Mouse (Mus musculus) stomach, embryonic 14.5 days (tissue): ENCODE measurements around the gene AI467606. TPM values are rescaled to one million over a fixed set of nuclear protein-coding genes. Genes with fewer than 3 reads are reported as not detected.
A peak's percentile ranks its signal among the peaks of the same experiment; 100 is the strongest.

ENCODE experiments used
- ATAC-seq: fragments of 200-750 bp; cut with Nextera tagmentation; 2 replicates; pipeline ENCODE4 v1.8.0; 2017; ENCODE audit warnings: low read depth, moderate TSS enrichment; ENCODE audit not compliant: insufficient number of reproducible peaks, insufficient read depth, low FRiP score
- H3K27ac ChIP-seq: fragments of 300-500 bp; sonication (generic); 2 replicates; pipeline ENCODE4 v1.5.1; 2014; ENCODE audit warnings: mild to moderate bottlenecking, low read length, moderate library complexity, mixed read lengths
- H3K27me3 ChIP-seq: fragments of 300-500 bp; sonication (generic); 2 replicates; pipeline ENCODE4 v1.6.1; 2014; ENCODE audit warnings: low read length, control low read depth, mixed read lengths; ENCODE audit not compliant: control insufficient read depth, insufficient read depth
- H3K36me3 ChIP-seq: fragments of 300-500 bp; sonication (generic); 2 replicates; pipeline ENCODE4 v1.6.1; 2014; ENCODE audit warnings: mild to moderate bottlenecking, control low read depth, low read length, moderate library complexity, mixed read lengths; ENCODE audit not compliant: control insufficient read depth, insufficient read depth
- H3K4me1 ChIP-seq: fragments of 300-500 bp; sonication (generic); 2 replicates; pipeline ENCODE4 v1.6.1; 2014; ENCODE audit warnings: low read length, control low read depth, mixed read lengths; ENCODE audit not compliant: control insufficient read depth, insufficient read depth
- H3K4me2 ChIP-seq: fragments of 300-500 bp; sonication (generic); replicated peaks from 2 replicates; pipeline ENCODE4 v1.6.1; 2014; ENCODE audit warnings: low read depth, low read length, control low read depth
- H3K4me3 ChIP-seq: fragments of 300-500 bp; sonication (generic); 2 replicates; pipeline ENCODE4 v1.5.1; 2014; ENCODE audit warnings: low read depth, low read length, control low read depth
- H3K9ac ChIP-seq: fragments of 300-500 bp; sonication (generic); replicated peaks from 2 replicates; pipeline ENCODE4 v1.6.1; 2014; ENCODE audit warnings: low read depth, mild to moderate bottlenecking, control low read depth, low read length, moderate library complexity, mixed read lengths
- H3K9me3 ChIP-seq: fragments of 300-500 bp; sonication (generic); 2 replicates; pipeline ENCODE4 v1.6.1; 2016; ENCODE audit warnings: low read depth, low read length, control low read depth; ENCODE audit not compliant: control insufficient read depth
- WGBS: fragments of 180-500 bp; shearing (Covaris S2); extraction: QIAGEN DNeasy Blood & Tissue Kit; methylation state at CpG from one replicate; pipeline ENCODE4 v1.1.7; 2014; 5-methylcytosine and 5-hydroxymethylcytosine counted together
- polyA plus RNA-seq: library from polyadenylated mRNA; unstranded; fragments of >200 nt; fragmentation: Nextera tagmentation; extraction: Ambion mirVana; gene quantifications from 2 replicates; pipeline ENCODE4 v1.2.1, GENCODE M21; 2014

AI467606 gene
- polyA plus RNA-seq, 1 experiment from 2014 or later = 5.3 TPM

DNA sequence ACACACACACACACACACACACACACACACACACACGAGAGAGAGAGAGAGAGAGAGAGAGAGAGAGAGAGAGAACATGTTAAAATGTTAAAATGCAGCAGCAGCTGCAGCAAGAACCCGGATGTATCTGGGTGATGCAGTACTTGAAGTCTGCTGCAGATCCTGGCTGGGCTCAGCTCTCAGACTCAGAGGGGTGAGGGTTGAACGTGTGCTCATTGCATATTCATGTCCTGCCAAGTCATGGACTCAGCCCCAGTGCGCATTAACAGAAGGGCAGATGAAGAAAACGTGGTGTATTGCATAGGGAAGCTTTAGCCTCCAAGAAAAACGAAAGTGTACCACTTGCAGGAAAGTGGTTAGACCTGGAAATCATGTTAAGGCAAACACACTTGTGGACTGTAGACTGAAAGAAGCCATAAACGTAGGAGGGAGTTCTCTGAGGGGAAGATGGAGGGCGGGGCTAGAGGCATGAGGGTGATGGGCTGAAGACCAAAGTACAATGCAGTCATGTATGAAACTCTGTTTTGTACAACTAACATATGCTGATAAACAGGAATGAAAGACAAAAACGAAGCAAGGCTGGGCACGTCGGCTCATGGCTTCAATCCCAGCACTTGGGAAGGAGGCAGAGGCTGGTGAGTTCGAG is 22.6 kb downstream of the AI467606 start:
- Histone ChIP-seq H3K4me2 (no peak overlapping the region), H3K9ac (no peak overlapping the region), H3K36me3 (no peaks in the 10 kb centered on the region), H3K4me1 (no peaks in the 10 kb centered on the region), H3K27me3 (no peaks in the 10 kb centered on the region), H3K9me3 (no peaks in the 10 kb centered on the region), H3K27ac (no peak overlapping the region), H3K4me3 (no peak overlapping the region)
- 51% methylated on average over 12 of the region's 12 CpGs for WGBS
- ATAC-seq = no peak

DNA sequence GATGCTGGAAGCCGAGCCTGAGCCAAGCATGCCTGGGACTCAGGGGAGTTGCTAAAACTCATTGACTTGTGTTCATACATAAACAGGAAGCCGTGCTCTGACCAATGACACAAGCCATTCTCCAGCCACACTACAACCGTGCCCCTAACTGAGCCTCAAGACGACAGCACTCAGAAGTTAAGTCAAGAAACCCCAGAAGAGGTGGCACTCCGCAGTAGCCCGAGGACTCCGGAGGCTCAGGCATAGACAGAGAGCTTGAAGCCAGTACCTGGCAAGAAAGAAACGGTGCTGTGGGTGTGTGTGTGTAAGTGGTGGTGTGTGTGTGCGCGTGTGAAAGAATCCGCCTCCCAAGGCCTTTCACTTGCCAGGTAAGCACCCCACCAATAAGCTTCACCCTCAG is 23.8 kb downstream of the AI467606 start:
- no peak for ATAC-seq

DNA sequence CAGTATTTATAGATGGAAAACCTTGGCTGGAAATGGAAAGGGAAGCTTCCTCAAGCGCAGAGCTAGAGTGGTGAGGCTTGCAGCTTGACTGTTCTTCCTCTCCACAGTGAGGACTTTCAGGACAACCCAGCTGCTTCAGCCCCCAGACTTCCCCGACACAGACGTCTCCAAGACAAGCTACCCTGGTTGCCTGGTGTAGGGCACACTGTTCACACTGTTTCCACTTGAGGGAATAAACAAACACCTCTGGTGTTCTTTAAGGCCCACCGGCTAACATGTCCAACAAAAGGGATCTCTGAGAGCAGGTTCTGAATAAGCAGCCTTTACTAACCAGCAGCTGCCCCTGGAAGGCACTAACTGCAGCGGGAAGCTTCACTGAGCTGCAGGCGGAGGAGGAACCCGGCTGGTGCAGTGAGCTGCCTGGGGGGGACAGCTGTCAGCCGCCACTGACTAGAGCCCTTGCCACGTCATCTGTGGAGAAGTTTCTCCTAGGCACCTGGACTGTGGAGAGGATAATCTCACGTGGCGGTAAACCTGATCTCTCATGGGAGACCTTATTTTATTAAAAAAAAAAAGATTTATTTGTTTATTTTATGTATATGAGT is 25.3 kb downstream of the AI467606 start:
- Histone ChIP-seq H3K9me3 (no peaks in the 10 kb centered on the region), H3K27ac (no peak overlapping the region), H3K4me1 (no peaks in the 10 kb centered on the region), H3K4me2 (no peak overlapping the region), H3K9ac (no peak overlapping the region), H3K4me3 (no peak overlapping the region), H3K27me3 (no peaks in the 10 kb centered on the region), H3K36me3 (no peaks in the 10 kb centered on the region)
- ATAC-seq = no peak
- 67% methylated on average over 11 of the region's 11 CpGs for WGBS

More for the DNA sequence above, 23.8 kb downstream of the AI467606 start:
- Histone ChIP-seq H3K4me3 (no peak overlapping the region), H3K9ac (no peak overlapping the region), H3K27me3 (no peaks in the 10 kb centered on the region), H3K9me3 (no peaks in the 10 kb centered on the region), H3K27ac (no peak overlapping the region), H3K36me3 (no peaks in the 10 kb centered on the region), H3K4me2 (no peak overlapping the region), H3K4me1 (no peaks in the 10 kb centered on the region)
- 74% methylated on average over 11 of the region's 11 CpGs for WGBS

DNA sequence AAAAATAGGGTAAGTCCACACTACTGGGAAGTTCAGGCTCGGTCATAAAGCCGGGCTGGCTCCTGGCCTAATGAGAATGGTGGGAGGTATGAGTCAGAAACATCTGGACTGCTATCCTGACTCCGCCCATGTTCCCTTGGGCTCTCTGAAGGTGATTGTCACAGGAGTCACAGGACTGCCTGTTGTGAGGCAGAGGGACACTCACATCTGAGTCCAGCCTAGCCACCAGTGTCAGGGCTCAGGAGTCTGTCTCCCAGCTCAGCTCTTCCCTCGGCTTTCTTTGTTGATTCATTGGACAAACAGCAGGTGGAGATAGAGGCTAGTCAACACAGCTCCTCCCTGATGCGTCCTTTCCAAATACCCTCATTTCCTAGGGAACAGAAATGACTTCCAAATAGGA is 26.8 kb downstream of the AI467606 start:
- H3K4me1 ChIP-seq = no peaks in the 10 kb centered on the region
- 0 out of 2 replicates have a peak, but pooled peaks have one; percentile 47 for ATAC-seq
- no peak overlapping the region for H3K27ac ChIP-seq
- H3K36me3 ChIP-seq = no peaks in the 10 kb centered on the region
- H3K27me3 ChIP-seq = no peaks in the 10 kb centered on the region
- no peak overlapping the region for H3K4me3 ChIP-seq
- H3K9me3 ChIP-seq = no peaks in the 10 kb centered on the region
- H3K4me2 ChIP-seq = no peak overlapping the region
- no peak overlapping the region for H3K9ac ChIP-seq
- 35% methylated on average over 5 of the region's 5 CpGs for WGBS

DNA sequence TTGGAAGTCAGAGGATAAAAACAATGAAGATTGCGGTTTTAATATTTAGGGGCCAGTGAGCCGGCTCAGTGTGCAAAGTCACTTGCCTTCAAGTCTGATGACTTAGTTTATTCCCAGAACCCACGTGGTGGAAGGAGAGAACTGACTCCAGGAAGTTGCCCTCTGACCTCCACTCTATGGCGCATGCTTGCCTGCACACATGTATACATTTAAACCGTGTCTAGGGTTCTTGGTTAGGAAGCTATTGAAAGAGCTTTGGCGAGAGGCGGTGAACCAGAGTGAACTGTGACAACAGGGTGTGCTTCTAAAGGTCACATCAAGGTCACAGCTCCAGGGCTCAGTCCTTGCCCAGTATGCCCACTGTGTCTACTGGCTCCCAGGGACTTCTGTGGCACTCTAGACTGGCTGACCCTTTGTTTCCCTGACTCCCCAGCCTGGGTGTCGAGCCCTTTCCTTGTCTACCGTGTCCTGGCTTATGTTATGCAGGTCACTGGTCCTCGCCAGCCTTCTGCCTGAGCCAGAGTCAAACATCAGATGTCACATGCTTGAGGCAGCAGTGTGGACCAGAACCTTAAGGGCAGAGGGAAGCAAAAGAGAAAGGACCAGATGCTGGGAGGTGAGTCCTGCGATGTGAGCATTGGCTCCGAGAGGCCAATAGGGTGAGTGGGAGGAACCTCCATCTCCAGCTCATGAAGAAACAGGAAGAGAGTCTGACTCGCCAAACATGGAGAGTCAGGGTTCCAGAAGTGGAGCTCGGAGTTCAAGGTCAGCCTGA is 27.7 kb downstream of the AI467606 start:
- ATAC-seq = no peak
- Histone ChIP-seq H3K4me1 (no peaks in the 10 kb centered on the region), H3K9ac (no peak overlapping the region), H3K27me3 (no peaks in the 10 kb centered on the region), H3K4me3 (no peak overlapping the region), H3K4me2 (no peak overlapping the region), H3K27ac (no peak overlapping the region), H3K36me3 (no peaks in the 10 kb centered on the region), H3K9me3 (no peaks in the 10 kb centered on the region)
- WGBS = 58% methylated on average over 14 of the region's 14 CpGs

DNA sequence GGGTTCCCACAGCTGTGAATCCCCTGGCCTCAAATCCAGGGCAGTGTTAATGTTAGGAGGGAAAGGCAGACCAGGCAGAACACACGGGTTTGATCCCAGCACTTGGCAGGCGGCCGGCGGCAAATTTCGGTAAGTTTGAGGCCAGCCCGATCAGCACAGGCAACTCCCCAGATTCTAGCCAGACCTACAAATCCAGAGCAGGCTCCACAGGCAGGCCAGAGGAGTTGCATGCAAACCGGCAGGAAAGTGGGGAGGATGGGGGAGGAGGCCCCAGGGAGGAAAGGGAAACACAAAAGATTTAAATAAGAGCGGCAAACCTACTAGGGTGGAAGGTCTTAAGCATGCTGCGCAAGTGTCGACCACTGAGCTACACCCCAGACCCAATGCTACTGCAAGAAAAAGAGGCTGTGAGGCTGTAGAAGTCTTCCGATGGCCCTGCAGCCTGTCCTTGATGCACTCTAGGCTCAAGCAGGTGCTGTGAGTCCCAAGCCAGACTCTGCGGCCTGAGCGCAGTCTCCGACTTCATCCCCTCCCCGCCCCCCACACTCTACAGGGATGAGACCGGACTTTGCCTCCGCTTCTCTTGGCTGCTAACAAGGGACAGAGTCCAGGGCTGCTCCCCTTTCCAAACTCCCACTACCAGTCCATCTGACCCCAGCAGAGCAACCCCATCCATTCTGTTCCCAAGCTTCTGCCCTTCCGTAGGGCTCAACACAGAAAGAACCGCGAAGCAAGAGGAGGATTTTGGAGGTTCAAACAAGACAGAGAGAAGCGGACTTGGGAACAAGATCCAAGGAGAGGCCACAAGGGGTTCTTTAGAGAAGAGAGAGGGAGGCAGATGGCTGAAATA is 30.1 kb downstream of the AI467606 start:
- Histone ChIP-seq H3K9ac (no peak overlapping the region), H3K9me3 (no peaks in the 10 kb centered on the region), H3K36me3 (no peaks in the 10 kb centered on the region), H3K4me2 (peak overlapping the region; percentile 1; the same call in 1 of the 2 replicates), H3K4me1 (no peaks in the 10 kb centered on the region), H3K27me3 (no peaks in the 10 kb centered on the region), H3K4me3 (no peak overlapping the region), H3K27ac (no peak overlapping the region)
- WGBS = 20% methylated on average over 21 of the region's 21 CpGs
- no peak for ATAC-seq

DNA sequence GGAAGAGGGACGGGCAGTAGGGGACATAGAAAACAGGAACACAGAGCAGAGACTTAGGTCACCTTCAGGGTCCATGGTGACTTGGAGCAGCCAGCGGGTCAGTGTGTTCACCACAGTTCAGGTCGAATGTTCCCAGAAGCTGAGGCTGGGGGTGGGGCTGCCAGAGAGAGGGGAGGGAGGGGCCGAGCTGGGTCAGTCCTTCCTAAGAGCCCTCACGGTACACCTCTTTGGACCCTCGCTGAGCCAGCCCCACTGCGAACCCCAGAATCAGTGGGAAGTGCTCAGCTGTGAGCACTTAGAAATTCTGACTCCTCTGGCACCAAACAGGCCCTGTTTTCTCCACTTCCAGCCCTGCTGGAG is 30.7 kb downstream of the AI467606 start, which contains the start of gene Qprt:
TSS of gene Qprt (minus strand) at position 316 of the 360 bp plus-strand sequence.
- Histone ChIP-seq H3K9ac (no peak within 1 kb of the TSS), H3K27ac (no peak within 1 kb of the TSS), H3K9me3 (no peaks in the 10 kb centered on the region), H3K36me3 (no peaks in the 10 kb centered on the region), H3K27me3 (no peaks in the 10 kb centered on the region), H3K4me3 (no peak within 1 kb of the TSS), H3K4me1 (no peaks in the 10 kb centered on the region), H3K4me2 (peak within 1 kb of the TSS; percentile 1; the same call in 1 of the 2 replicates)
- 22% methylated on average over 7 of the region's 7 CpGs for WGBS
- no peak for ATAC-seq

DNA sequence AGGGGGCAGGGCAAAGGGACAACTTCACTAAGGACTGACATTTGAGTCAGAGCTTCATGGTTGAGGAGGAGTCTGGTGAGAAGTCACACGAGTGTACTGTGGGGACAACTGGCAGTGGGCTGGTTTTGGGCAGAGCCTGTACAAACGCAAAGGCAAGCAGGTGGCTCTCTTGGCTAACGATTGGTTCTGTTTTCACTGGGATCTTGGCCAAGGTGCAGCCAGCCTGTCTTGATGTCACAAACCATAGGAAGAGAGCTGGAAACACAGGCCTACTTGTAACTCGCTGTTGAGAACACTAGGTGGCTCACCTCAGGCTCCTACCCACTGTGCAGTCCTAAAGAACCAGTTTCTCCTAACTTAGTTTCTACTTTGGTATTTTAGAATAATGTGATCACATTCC is 38.5 kb downstream of the AI467606 start:
- Histone ChIP-seq H3K27me3 (no peaks in the 10 kb centered on the region), H3K36me3 (no peaks in the 10 kb centered on the region), H3K4me1 (no peaks in the 10 kb centered on the region), H3K4me3 (no peak overlapping the region), H3K27ac (no peak overlapping the region), H3K9ac (no peak overlapping the region), H3K4me2 (no peak overlapping the region), H3K9me3 (no peaks in the 10 kb centered on the region)
- ATAC-seq = no peak
- 18% methylated on average over 4 of the region's 4 CpGs for WGBS
